Mouse (Mus musculus): ENCODE data around the gene A3galt2.

DNA sequence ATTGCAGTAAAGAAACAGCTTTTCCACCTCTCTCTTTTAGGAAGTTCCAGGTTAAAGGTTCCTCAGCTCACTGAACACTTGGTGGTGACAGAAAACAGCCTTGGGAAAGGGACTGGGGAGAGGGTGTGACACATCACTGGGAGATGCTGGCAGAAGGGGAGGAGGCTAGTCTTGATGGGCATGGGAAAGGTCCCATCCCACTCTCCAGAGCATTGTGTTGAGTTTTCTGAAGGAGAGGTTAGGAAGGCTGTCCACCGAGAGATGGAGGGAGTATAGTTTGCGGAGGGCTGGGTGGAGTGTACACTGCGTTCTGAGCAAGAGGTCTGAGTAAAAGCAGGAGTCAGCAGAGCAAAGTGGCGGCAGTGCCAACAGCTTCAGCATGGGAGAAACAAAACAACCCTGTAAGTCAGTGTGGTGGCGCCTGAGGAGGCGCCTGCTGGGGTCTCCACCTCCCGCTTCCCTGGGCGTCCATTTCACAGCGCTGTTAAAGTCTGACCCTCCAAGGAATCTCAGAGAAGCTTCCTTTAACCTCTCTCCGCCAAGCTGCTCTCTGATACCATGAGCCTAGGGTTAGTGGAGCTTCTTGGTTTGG is 12.7 kb upstream of the A3galt2 start:
- TF ChIP-seq POLR2A (IDR thresholded peaks at IDR 0.05; ENCODE audit: insufficient read length, low read depth) (no peak), E2F4 (IDR thresholded peaks at IDR 0.05; ENCODE audit: insufficient read depth) (no peak)

All from myocyte (in vitro differentiated cells).